Mouse (Mus musculus): ENCODE measurements at regions not wholly inside any gene's neighbourhood (a gene's known extent, or its start where the extent isn't known, plus 50 kb on each side); places are given as distances from the start of the nearest gene placed in this dataset.
A peak's percentile ranks its signal among the peaks of the same experiment; 100 is the strongest.
"Not testable (repeated sequence)": the region's sequence is repeated elsewhere in the genome, so short reads cannot be mapped to it uniquely, and the experiment has no call there.

DNA sequence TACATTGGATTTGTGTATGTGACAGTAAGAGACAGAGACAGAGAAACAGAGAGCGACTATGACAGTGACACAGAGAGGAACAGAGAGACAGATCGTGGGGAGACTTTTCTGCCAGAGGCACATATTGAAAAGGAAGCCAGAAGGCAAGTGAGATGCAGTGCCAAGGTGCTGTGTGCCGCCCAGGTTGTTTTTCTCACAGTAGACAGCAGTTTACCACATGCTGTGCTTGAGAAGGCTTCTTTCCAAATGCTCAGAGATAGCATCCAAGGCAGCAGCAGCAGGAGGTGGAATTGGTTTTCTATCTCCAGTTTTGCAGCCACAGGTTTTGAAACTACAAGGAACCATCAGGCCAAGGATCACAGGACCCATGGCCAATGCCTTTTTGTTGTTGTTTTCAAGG, 466.5 kb downstream of the Lrfn5 start:
- no peak for DNase-seq

- DNase-seq, result not testable (repeated sequence)
Measured at GRCm38 (mm10) chr12:61993858-61994257, 470.9 kb downstream of the Lrfn5 start.

DNA sequence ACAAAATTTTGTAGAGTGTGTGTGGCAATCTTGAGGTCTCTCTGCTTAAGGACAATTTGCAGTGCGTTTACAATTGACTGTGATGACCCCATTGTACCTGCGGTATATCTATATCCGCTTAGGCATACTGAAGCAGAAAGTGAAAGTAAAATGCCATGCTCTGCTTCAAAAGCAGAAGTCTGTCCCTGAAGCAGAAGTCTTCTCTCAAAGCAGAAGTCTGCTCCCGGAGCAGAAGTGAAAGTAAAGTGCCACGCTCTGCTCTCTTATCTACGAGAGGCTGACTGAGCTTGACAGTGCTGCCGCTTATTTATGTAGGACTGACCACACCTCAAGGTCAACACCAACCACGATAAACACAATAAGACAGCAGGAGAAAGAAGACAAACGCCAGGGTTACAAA, 471.3 kb downstream of the Lrfn5 start:
- no peak for DNase-seq

- DNase-seq, result peak; percentile 30
Measured at GRCm38 (mm10) chr12:62013351-62013750, 490.4 kb downstream of the Lrfn5 start.

- not testable (repeated sequence) for DNase-seq
Measured at GRCm38 (mm10) chr12:62017676-62018075, 494.7 kb downstream of the Lrfn5 start.

All from adrenal gland, adult 8-10 months (tissue).